Mouse (Mus musculus) telencephalon, adult 2 months (tissue): ENCODE measurements around the gene Cerk.
"Not testable (repeated sequence)": the region's sequence is repeated elsewhere in the genome, so short reads cannot be mapped to it uniquely, and the experiment has no call there.

Source experiments
- DNase-seq: peaks from one replicate; pipeline ENCODE4 v3.0.0-alpha.2; 2011; ENCODE audit warnings: low read depth, low spot score

Gene Cerk

DNA sequence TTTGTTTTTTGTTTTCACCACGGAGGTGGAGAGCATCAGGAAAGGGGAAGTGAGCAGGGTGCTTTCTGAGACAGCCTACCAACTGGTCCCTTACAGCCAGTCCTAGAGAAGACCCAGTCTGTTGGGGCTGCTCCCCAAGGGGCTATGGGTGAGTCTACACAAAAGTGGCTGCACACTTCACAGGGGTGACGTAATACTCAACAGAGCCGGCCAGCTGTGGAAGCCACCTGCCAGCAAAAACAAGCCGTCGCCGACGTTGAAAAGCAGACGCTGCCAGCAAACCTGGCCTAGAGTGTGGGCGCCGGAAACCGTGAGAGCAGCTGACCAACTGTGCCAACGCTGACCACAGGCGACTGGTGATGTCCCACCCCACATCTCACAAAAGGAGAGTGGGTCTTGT is 3.3 kb downstream of the Cerk start:
- no peak for DNase-seq

DNA sequence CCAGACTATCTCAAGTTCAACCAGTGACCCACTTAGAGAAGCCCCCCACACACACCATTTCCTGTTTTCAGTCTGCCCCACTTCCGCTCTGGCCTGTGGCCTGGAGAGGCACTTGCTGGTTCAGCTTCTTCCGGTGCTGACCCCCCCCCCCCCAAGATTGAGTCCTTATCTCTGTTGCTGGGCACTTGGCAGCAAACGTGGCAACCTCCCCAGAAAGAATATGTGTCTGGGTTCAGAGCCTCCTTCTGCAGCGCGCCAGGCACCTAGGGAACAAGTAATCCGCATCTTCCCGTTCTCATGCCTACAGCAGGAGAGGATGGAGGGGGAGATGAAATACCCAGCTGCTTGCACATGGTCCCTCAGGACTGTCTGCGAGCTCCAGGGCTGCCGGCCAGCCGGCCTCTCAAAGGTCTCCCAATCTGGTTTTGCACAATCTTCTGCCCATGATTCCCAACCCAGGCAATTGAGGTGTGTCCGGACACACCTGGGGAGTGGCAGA is 4.0 kb downstream of the Cerk start:
- DNase-seq, result no peak

DNA sequence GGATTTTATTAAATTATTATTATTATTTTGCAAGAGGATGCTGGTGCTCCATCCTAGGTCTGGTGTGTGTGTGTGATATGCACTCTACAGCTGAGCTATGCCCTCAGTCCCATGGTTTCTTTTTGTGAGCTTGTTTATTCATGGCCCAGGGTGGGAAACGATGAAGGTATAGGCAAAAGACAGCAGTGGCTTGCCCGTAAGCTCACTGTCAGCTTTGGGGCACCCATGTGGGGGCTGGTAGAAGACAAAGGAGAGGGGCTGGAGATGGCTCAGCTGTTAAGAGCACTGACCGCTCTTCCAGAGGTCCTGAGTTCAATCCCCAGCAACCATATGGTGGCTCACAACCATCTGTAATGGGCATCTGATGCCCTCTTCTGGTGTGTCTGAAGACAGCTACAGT is 4.6 kb downstream of the Cerk start:
- DNase-seq, result not testable (repeated sequence)

DNA sequence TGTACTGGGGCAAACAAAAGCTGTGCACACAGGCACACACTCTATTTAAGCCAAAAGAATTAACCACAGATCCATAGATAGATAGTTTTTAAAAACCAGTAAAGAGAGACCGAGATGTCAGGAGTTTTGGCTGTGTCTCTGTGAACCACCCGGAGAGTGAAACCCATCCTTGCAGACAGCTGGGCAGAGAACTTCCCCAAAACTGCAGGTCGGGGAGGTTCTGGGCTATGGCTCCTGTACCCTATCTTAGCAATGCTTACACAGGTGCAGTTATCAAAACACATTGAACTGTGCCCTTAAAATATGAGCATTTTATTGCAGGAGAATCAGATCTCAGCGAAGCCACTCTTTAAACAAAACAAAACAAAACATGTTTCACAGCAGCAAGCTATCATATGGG is 5.5 kb downstream of the Cerk start:
- no peak for DNase-seq

DNA sequence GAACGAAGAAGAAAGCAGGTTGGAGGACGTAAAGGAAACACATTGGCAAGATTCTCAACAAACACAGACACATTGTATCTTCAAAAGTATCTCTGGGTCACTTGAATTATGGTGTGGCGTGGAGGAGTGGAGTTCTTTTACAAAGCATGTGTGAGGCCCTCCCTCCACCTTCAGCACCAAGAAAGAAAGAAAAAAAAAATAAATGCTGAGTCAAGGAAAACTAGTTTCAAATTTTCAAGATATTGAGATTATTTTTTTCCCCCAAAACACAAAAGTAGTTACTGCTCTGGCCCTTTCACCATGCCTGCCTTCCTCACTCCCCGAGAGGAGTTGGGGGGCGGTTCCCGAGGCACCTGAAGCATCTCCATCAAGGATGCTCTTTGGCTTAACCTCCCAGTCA is 7.3 kb downstream of the Cerk start:
- DNase-seq, result no peak

DNA sequence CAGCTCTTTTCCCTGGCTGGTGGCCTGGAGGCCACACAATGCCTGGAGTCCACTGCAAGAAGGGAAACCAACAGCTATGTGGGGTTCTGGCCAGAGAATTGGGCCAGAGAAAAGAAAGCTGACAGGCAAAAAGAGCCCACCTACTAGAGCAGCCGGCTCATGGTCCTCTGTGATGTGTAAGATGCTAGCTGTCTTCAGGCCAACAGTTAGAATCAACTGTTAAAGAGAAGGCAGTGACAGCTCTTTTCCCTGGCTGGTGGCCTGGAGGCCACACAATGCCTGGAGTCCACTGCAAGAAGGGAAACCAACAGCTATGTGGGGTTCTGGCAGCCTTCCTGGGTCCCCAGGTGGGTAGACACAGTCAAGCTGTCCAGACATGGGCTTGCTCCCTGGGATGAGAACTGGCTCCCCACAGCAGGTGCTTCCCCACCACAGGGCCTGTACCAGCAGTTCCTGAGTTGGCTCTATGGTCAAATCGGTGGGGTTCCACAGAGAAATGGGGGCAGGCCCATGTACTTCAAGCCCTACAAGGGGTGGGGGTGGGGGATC is 8.2 kb downstream of the Cerk start:
- not testable (repeated sequence) for DNase-seq

DNA sequence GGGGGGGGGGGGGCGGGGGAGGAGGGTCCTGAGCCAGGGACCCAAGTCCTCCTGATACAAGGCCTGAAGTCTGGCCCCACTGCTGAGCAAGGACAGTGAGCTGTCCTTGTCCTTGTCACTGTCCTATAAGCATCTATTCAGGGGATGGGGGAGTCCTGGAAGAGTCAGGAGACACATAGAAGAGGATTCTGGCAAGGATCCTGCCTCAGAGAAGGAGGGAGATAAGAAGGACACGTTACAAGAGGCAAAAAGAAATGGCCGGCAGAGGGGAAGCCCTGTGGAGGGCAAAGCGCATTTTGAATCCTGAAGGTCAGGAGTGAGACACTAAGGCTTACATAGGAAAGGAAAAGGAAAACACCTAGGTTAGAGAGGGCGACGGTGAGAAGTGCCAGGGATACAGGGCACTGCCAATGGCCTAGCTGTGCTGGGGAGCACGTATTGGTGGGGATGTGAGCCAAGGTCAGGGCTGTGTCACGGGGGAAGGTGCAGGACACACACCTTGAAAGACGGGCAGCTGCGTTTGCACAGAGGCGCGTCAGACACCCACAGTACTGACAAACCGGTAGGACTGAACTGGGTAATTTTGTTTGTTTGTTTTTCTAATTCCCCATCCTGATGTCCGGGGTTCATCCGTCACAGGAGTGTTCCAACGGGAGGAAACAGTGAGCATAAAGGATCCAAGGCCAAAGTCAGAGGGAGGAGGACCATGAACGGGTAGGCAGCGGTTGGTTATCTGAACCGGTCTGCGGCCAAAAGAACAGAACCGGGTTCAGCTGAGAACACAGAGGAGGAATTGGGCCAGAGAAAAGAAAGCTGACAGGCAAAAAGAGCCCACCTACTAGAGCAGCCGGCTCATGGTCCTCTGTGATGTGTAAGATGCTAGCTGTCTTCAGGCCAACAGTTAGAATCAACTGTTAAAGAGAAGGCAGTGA is 8.9 kb downstream of the Cerk start:
- DNase-seq, result no peak

DNA sequence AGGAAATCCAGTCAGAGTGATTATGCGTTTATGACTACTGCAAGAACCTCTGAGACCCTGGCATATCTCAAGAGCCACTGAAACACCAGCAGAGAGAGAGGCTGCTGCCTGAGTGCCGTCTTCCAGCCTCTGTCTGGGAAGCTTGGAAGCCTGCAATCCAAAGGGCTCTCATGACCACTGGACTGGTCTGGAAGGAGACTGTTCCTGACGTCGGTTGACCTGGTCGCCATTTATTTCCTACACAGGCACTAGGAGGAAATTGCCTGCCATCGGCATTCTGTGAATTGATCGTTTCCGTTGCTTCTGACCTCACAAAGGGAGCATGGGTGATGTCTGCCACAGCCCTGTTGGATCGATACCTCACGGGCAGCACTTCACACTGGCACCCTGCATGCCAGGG is 9.8 kb downstream of the Cerk start:
- no peak for DNase-seq

DNA sequence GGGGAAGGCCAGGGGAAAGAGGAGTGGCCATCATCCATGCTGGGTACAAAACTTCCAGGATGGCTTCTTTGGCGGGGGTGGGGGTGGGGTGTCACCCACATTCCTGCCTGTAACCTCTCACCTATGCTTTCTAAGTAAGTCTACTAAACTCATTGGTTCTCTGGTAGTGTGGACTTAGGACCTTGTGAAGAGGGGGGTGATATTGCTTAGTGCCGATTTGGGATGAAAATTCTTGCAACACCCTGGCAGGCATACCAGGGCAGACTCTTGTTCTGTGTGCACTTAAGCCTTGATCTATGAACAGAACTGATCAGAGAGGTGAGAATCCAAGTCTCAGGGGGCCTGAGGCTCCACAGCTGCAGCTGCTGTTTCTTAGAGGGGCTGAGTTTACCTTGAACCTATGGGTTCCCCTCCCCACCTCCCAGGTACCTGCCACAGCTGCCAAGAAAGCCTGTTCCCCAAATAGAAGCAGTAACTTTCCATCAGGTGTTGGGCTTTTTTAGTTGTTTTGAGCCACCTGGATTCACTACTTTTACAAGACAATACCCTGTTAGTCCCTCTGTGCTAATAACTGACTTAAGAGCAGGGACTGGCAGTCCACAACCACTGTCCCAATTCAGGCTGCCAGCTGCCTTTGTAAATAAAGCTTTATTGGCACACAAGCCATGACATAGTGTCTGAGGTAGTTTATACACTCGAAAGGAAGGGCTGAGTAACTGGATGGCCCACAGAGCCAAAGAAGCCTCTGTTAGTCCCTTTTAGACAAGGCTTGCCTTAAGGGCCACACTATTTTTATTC is 10.5 kb downstream of the Cerk start:
- DNase-seq, result no peak

DNA sequence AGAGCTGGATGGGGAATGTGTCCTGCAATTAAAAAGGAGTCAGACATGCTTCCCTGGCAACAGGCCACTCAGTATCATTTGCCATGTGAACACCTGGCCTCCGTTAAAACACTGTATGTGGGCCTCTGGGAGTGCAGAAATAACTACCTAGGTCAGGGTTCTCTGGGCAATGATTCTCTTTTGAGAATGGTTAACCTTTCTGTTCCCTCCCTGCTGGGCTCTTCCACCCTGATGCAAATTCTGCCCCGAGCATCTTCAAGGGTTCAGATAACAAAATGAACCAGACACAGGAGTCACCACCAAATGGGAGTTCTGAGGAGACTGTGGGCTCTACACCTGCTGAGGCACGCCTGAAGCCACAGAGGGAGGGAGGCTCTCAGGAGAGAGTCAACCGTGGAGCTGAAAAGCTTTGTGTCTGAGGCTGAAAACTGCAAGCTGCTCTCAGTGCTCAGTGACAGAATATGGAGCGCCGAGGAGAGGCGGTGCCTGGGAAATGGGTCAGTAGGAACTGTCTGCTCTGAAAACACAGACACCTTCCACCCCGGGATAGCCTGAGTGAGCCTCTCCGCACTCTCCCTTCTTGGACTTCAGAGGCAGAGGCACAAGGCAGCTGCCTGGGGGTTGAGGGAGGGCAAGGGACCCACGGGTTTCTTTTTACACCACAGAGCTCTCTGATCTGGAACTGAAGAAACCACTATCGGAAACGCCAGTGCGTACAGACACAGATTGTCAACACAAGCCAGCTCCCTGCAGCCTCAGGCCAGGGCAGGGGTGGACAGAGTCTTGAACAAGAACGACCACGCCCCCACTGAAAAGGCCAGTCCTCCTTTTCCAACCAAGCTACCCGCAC is 12.6 kb downstream of the Cerk start:
- no peak for DNase-seq

DNA sequence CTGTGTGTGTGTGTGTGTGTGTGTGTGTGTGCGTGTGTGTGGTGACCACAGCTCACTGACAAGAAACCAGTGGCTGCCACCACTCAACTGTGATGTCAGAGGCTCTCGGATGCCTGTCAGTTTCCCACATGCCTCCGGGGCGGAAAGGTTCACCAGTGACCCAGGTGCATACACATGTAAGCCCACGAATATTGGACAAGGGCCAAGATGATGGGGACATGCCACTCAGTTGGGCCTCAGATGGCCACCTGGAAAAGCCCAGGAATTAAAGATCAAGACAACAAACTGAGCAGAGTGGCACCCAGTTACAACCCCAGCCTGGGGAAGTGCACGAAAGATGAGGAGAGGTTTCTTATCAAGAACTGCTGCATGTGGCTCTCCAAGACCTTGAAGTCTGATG is 13.4 kb downstream of the Cerk start:
- DNase-seq, result no peak

DNA sequence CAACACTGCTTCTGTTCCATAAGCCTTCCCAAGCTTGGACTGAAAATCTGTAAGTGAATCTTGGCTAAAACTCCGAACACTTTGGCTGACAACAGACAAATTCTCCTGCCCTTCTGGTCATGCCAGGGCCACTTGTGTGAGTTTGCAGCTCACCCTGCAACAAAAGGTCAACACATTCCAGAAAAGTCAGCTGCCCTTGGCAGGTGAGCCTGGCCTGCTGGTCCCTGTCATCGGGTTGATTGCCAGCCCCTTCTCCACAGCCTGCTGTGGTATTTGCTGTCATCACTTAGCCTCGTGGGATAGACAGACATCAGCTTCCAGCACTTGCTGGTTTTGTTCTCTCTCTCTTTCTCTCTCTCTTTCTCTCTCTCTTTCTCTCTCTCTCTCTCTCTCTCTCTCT is 13.8 kb downstream of the Cerk start:
- DNase-seq, result no peak

DNA sequence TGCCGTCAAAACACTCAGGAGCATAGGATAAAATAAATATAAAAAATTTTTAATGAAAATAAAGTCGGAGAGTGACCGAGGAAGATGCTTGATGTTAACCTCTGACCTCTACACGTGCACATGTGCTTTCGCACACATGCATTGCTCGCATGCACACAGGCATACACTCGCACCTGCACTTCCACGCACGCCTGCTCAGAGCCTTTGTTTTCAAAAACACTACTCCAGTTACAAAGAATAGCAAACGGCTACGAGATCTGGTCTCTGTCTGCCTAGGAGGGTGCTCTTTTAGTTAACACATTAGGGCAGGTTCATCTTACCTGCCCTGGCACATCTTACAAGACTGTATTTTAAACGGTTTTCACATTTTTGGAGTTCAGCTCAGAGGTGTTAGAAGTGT is 14.6 kb downstream of the Cerk start:
- DNase-seq, result no peak

DNA sequence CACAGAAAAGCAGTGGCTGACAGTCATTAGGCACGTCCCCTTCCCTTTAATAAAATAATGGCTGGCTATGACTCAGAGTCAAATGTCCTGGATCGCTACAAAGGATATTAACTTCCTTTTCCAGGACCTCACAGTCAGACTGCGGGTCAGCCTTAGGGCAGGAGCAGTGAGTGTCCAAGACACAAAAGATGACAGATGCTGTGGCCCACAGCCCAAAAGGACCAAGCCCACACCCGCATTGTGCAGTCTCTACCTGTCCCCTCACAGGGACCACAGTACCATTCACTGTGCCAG is 16.2 kb downstream of the Cerk start:
- DNase-seq, result no peak

DNA sequence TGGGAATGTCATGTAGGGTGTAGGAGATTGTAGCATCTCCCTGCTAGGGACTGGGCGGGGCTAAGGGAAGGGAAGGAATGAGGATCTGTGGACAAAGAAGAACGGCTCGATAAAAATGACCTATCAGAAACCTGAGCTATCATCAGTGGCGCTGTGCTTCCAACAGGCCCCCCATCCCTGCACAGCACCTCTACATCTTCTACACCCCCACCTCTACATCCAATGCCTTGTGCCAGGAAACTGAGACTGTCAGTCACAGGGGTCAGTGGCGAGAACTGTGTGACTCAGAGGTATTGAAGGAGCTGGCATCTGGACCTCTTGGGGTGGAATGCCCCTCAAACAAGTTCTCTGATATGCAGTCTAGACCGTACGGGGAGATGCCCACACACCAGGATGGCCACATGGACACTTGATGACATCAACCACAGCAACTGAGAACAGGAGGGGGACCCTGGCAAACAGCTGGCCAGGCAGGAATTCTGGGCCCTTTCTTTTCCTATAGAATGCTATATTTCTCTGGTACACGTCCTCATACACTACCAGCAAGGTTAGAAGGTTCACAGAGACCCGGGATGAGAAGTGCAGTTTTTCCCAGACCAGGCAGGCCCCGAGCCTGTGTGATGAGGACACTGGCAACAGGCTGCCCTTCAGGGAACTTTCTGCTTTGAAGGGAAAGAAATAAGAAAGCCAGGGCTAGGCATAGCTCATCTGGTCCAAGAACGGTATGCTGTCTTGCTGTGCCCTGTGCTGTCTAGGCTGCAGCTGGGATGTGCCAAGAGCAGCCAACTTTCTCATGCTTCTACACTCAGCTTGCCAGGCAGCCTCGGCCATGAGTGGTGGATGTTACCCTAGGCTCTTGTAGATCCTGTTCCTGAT is 16.8 kb downstream of the Cerk start:
- no peak for DNase-seq

DNA sequence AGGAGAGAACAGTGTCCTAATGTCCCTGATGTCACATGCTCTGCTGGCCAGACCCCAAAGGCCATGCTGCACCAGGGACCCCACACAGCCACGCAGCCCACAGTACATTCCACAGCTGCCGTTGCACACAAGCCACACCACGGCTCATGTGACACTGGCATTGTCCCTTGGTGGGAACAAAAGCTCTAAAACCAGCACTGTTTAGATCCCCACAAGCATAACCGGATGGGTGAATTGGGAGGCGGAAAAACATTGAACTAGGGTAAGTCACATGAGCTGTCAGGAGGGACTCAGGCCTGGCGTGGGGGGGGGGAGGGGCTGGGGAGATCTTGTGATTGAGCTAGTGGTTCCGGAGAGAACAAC is 17.5 kb downstream of the Cerk start:
- peak; percentile 60 for DNase-seq

DNA sequence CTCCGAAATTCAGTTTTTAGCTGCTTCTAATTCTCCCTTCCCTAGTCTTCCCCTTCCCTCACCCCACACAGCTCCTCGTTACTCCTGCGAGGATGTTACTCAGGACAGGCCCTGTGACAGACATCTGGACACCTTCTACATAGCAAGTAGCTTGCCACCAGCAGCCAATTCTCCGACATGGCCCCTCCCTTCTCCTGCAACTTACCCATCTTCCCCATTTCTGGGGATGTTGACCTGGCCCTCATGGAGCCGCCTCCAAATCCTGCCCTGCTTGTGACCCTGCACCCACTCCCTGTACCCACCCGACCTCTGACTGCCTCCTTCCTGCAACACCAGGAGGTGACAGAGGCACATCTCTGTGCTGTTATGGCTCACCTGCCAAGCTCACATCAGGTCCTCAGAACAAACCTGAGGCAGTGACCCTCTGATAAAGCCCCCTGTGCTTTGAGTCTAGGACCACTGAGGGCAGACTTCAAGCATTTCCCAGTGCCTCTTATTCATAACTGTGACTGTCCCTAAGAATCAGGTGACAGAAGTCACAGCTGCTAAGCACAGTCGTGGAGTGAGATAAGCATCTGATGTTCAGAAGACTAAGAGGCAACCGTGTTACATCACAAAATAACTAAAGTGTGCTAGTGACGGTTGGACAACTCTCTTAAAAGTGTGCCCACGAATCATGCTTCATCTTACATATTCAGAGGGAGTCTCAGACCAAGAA is 18.0 kb downstream of the Cerk start:
- DNase-seq, result no peak

DNA sequence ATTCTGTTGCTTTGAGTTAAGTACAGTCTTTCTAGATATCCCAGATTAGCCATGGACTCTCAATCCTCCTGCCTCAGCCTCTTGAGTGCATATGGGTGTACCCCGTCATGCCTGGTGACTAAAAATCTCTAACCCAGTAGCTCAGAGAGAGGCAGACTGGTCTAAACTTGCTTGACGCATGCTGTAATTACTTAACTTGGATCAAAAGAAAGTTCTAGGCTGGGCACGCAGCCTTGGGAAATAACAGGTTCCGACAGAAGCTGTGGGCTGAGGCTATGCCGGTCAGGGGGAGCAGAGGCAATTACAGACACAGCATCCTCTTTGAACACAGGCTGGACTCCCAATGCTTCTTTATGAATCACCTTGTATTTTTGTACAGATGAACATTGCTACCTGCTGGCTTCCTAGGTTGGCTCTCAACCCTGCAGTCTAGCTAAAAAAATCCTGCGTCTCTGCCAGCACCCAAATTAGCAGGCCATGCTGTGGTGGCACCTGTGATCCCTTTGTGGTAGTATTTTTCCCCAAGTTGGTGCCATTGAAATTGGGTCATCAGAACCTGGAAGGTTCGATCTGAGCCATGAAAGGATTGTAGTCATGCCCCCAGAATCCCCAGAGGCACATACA is 18.8 kb downstream of the Cerk start:
- DNase-seq, result no peak

DNA sequence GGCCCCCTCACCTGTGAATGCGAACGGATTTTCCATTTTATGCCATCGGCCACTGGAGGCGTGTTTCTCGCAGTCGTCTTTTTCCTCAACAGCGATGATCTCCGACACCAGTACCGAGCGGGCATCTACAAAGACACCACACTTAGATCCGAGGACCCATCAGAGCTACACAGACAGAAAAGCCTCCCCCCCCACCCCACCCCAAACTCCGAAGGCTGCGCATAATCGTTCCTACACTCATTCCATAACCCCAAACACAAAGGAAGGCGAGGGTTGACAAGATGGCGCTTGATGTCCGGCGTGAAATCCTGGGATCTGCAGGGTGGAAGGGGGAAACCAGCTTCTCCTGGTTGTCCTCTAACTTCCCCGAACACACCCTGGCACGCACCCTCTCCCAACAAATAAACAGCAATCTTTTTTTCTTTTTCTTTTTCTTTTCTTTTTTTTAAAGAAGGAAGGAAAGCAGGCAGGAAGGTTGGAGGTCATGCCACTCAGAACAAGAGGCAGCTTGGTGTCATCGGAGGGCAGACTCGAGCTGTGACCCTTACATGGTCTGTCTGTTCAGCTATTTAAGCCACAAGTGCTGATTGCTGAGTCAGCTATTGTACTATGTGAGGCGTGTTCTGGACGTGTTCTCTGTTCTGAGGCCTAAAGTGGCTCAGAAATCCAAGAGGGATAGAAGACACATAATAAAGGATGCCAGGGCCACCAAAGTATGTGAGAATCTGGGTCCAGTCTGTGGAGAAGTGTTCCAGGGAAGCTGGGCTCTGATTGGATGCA is 19.9 kb downstream of the Cerk start:
- DNase-seq, result no peak
